12 mouse cellular contexts compared by ENCODE assay signal in the genomic region with DNA sequence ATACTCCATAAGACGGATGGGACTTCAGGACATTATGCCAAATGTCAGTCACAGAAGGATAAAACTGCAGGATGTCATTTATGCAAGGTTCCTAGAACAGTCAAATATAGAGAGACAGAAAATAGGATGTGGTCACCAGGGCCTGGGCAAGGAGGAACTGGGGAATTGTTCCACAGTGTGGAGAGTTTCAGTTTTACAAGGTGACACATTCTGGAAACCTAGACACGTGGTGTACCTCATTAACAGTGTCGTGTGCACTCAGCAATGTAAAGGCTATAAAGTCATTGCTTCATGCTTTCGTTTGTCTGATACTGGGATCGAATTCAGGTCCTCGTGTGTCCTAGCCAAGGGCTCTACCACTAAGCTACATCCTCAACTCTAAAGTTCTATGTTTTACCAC. TPM values are rescaled to one million over a fixed set of nuclear protein-coding genes. Genes with fewer than 3 reads are reported as not detected.
A peak's percentile ranks its signal among the peaks of the same experiment; 100 is the strongest.
DNase-seq lines count a peak whose midpoint lies in the region; ATAC-seq and TF ChIP-seq lines count a peak whose summit lies in the region.
"Had no signal": no experiment of that assay in that cellular context is flagged by ENCODE, and none has a peak within 500 bp of the region (broad histone marks: within the 10 kb centered on the region; RNA-seq: fewer than 3 reads in every experiment).

No protein-coding gene starts in this region.

- no peak overlapping the region for H3K27ac ChIP-seq in liver, postnatal 0 days (ENCODE audit: low read depth)
- no peak overlapping the region for H3K27ac ChIP-seq in embryonic facial prominence, embryonic 10.5 days (replicated peaks)

- H3K4me3 ChIP-seq in liver, postnatal 0 days (ENCODE audit: low read depth, low read length): no peak overlapping the region
- H3K4me3 ChIP-seq in embryonic facial prominence, embryonic 10.5 days: no peak overlapping the region

- WGBS in liver, postnatal 0 days (ENCODE audit: insufficient replicate concordance): 59% methylated on average over 6 of the region's 6 CpGs
- WGBS in embryonic facial prominence, embryonic 10.5 days: 90% methylated on average over 6 of the region's 6 CpGs

- peak; percentile 63 for ATAC-seq in liver, postnatal 0 days
- peak; percentile 58 for ATAC-seq in CD4-positive, CD25-positive, alpha-beta regulatory T cell, adult 4 months
- peak; percentile 85 for ATAC-seq in neutrophil, adult 5-6 weeks (ENCODE audit: extremely low read depth, insufficient number of reproducible peaks, low FRiP score, poor library complexity, severe bottlenecking)
- ATAC-seq: forebrain, embryonic 16.5 days; hindbrain, embryonic 16.5 days had no signal

- 0 out of 2 replicates have a peak, but pooled peaks have one; percentile 11 for TF ChIP-seq CTCF in liver, postnatal 0 days (IDR thresholded peaks at IDR 0.05; ENCODE audit: low read depth)

- DNase-seq in liver, postnatal 0 days: no peak
- DNase-seq in liver: no peak
- peak; percentile 72 for DNase-seq in induced T-regulatory cell, adult 2 months (ENCODE audit: low read depth)
- DNase-seq in right cerebral cortex, adult 2 months (ENCODE audit: low spot score in 2 of 2): no peak
- no peak for DNase-seq in embryonic facial prominence, embryonic 10.5 days (ENCODE audit: low spot score)
- DNase-seq: adrenal gland, postnatal 25 days; cerebellum, adult 11-12 months; kidney, postnatal 14 days had no signal

- H3K4me2 ChIP-seq in liver, postnatal 0 days (ENCODE audit: low read depth, low read length): no peak overlapping the region

- H3K27me3 ChIP-seq in liver, postnatal 0 days (ENCODE audit: insufficient read depth, low read length): no peaks in the 10 kb centered on the region
- no peaks in the 10 kb centered on the region for H3K27me3 ChIP-seq in embryonic facial prominence, embryonic 10.5 days (replicated peaks; ENCODE audit: low read depth, poor library complexity, severe bottlenecking)

- H3K9me3 ChIP-seq in liver, postnatal 0 days (ENCODE audit: low read length): no peaks in the 10 kb centered on the region
- no peaks in the 10 kb centered on the region for H3K9me3 ChIP-seq in embryonic facial prominence, embryonic 10.5 days

- no peak overlapping the region for H3K9ac ChIP-seq in liver, postnatal 0 days (replicated peaks)

- no peaks in the 10 kb centered on the region for H3K36me3 ChIP-seq in liver, postnatal 0 days (replicated peaks; ENCODE audit: insufficient read depth, low read length)
- no peaks in the 10 kb centered on the region for H3K36me3 ChIP-seq in embryonic facial prominence, embryonic 10.5 days (replicated peaks)

- no peak for TF ChIP-seq EP300 in liver, postnatal 0 days (IDR thresholded peaks at IDR 0.05; ENCODE audit: low read depth)

- peaks cover 7% of the 10 kb centered on the region for H3K4me1 ChIP-seq in liver, postnatal 0 days (ENCODE audit: insufficient read depth)
- peaks cover 17% of the 10 kb centered on the region for H3K4me1 ChIP-seq in embryonic facial prominence, embryonic 10.5 days

RNA-seq across cellular contexts. Expression of a gene that starts 56.7 kb away (rescaled TPM):
- 4.4 and 5.4 TPM in 2 replicates for polyA plus RNA-seq in liver, postnatal 0 days (2015; fragmentation: Nextera tagmentation; extraction: Ambion mirVana)
- polyA plus RNA-seq in CD4-positive, CD25-positive, alpha-beta regulatory T cell, adult 4 months (2017; shearing (Covaris generic)): 10 to 100 TPM in 1 of 2 experiments, 1 to 10 TPM in 1; 7.7 to 13.6 TPM
- total RNA-seq in neutrophil, adult 5-6 weeks (2017): 6.8 and 7.6 TPM in 2 replicates
- polyA plus RNA-seq in embryonic facial prominence, embryonic 10.5 days (2016; fragmentation: Nextera tagmentation; extraction: Ambion mirVana): 23.2 and 25.1 TPM in 2 replicates

RNA-seq across cellular contexts. Expression of a gene that starts 56.9 kb away (rescaled TPM):
- 47.9 and 49.2 TPM in 2 replicates for polyA plus RNA-seq in liver, postnatal 0 days (2015; fragmentation: Nextera tagmentation; extraction: Ambion mirVana)
- 10 to 100 TPM; 57.7 to 79.5 TPM for polyA plus RNA-seq in CD4-positive, CD25-positive, alpha-beta regulatory T cell, adult 4 months (2017; shearing (Covaris generic))
- 486 and 515 TPM in 2 replicates for total RNA-seq in neutrophil, adult 5-6 weeks (2017)
- 128 and 138 TPM in 2 replicates for polyA plus RNA-seq in embryonic facial prominence, embryonic 10.5 days (2016; fragmentation: Nextera tagmentation; extraction: Ambion mirVana)
